Comparison of ENCODE assay signal across 20 mouse cellular contexts in genomic region chr4:104691026-104691425, GRCm38 (mm10).
DNase-seq lines count a peak whose midpoint lies in the region; ATAC-seq and TF ChIP-seq lines count a peak whose summit lies in the region.
"Had no signal": no experiment of that assay in that cellular context is flagged by ENCODE, and none has a peak within 500 bp of the region (broad histone marks: within the 10 kb centered on the region; RNA-seq: fewer than 3 reads in every experiment).

No protein-coding gene starts in this region.

- peaks cover 13% of the 10 kb centered on the region; the same call in 1 of the 2 replicates for H3K36me3 ChIP-seq in forebrain, postnatal 0 days (ENCODE audit: insufficient read depth)
- H3K36me3 ChIP-seq in midbrain, embryonic 16.5 days (ENCODE audit: control insufficient read depth, insufficient read depth, low read length) = no peaks in the 10 kb centered on the region
- H3K36me3 ChIP-seq: G1E; heart, embryonic 13.5 days; limb, embryonic 12.5 days; liver, embryonic 13.5 days; lung, embryonic 15.5 days had no signal

- no peak overlapping the region for H3K27ac ChIP-seq in forebrain, postnatal 0 days (ENCODE audit: low read depth, low read length)
- no peak overlapping the region for H3K27ac ChIP-seq in midbrain, embryonic 16.5 days (ENCODE audit: low read length)
- H3K27ac ChIP-seq: heart, embryonic 13.5 days; hindbrain, postnatal 0 days; kidney, postnatal 0 days; limb, embryonic 12.5 days; liver, embryonic 13.5 days; lung, embryonic 15.5 days; macrophage; midbrain, embryonic 13.5 days had no signal

- no peak overlapping the region for H3K4me3 ChIP-seq in forebrain, postnatal 0 days (ENCODE audit: low read depth, low read length)
- H3K4me3 ChIP-seq in midbrain, embryonic 16.5 days (ENCODE audit: low read depth, low read length) = no peak overlapping the region
- H3K4me3 ChIP-seq: heart, embryonic 13.5 days; limb, embryonic 12.5 days; liver, embryonic 13.5 days; lung, embryonic 15.5 days; midbrain, embryonic 13.5 days had no signal

- WGBS in forebrain, postnatal 0 days = 56% methylated on average over 7 of the region's 7 CpGs
- 89% methylated on average over 7 of the region's 7 CpGs for WGBS in midbrain, embryonic 16.5 days

- no peaks in the 10 kb centered on the region for H3K9me3 ChIP-seq in forebrain, postnatal 0 days (ENCODE audit: low read length)
- no peaks in the 10 kb centered on the region for H3K9me3 ChIP-seq in midbrain, embryonic 16.5 days (replicated peaks; ENCODE audit: control insufficient read depth, low read length, poor library complexity, severe bottlenecking)
- H3K9me3 ChIP-seq: heart, embryonic 13.5 days; limb, embryonic 12.5 days; liver, embryonic 13.5 days; lung, embryonic 15.5 days; midbrain, embryonic 13.5 days had no signal

- intact Hi-C loops in left cerebral cortex, postnatal 25 days (cut with DNase I) = no loop called here

- ATAC-seq in forebrain, postnatal 0 days = peak; percentile 55
- ATAC-seq in midbrain, embryonic 16.5 days = no peak
- ATAC-seq: hindbrain, postnatal 0 days; midbrain, embryonic 13.5 days had no signal

- H3K9ac ChIP-seq in forebrain, postnatal 0 days = no peak overlapping the region
- no peak overlapping the region for H3K9ac ChIP-seq in midbrain, embryonic 16.5 days (ENCODE audit: low read depth, low read length)
- H3K9ac ChIP-seq: heart, embryonic 13.5 days; limb, embryonic 12.5 days; liver, embryonic 13.5 days; lung, embryonic 15.5 days; midbrain, embryonic 13.5 days had no signal

- TF ChIP-seq CTCF in forebrain, postnatal 0 days (IDR thresholded peaks at IDR 0.05; ENCODE audit: low read depth) = no peak

- no peak overlapping the region for H3K4me2 ChIP-seq in forebrain, postnatal 0 days (ENCODE audit: low read depth)
- no peak overlapping the region for H3K4me2 ChIP-seq in midbrain, embryonic 16.5 days (ENCODE audit: low read length)
- H3K4me2 ChIP-seq: heart, embryonic 13.5 days; limb, embryonic 12.5 days; liver, embryonic 13.5 days; lung, embryonic 15.5 days; midbrain, embryonic 13.5 days had no signal

- peaks cover 5% of the 10 kb centered on the region; the same call in 1 of the 2 replicates for H3K4me1 ChIP-seq in forebrain, postnatal 0 days (ENCODE audit: insufficient read depth)
- H3K4me1 ChIP-seq in midbrain, embryonic 16.5 days (ENCODE audit: control insufficient read depth, insufficient read depth, low read length) = peaks cover 26% of the 10 kb centered on the region
- H3K4me1 ChIP-seq: liver, embryonic 13.5 days; lung, embryonic 15.5 days had no signal

- DNase-seq in layer of hippocampus, adult 11-12 months (ENCODE audit: low spot score) = peak; percentile 74
- DNase-seq in layer of hippocampus, postnatal 25 days (ENCODE audit: extremely low spot score in 1 of 2, low spot score in 1 of 2) = no peak
- DNase-seq in brain, adult 2 months (ENCODE audit: low read depth, low spot score) = peak; percentile 79
- DNase-seq in forebrain, postnatal 0 days = peak; percentile 61
- DNase-seq in left cerebral cortex, postnatal 25 days (ENCODE audit: low spot score in 2 of 2) = peak; percentile 45 to 69
- no peak for DNase-seq in spleen, adult 12 weeks (ENCODE audit: low spot score)
- no peak for DNase-seq in gastrocnemius, adult 18-20 months (ENCODE audit: low spot score)
- DNase-seq: heart, postnatal 36 days; kidney, adult 11 months; liver, embryonic 13.5 days; thymus, postnatal 4 days had no signal

- no peaks in the 10 kb centered on the region for H3K27me3 ChIP-seq in forebrain, postnatal 0 days (ENCODE audit: insufficient read depth, low read length)
- no peaks in the 10 kb centered on the region for H3K27me3 ChIP-seq in midbrain, embryonic 16.5 days (ENCODE audit: control insufficient read depth, insufficient read depth, low read depth, low read length)
- H3K27me3 ChIP-seq: liver, embryonic 13.5 days; lung, embryonic 15.5 days; midbrain, embryonic 13.5 days had no signal

Comparison
In these comparisons a context has a peak if more than half of its experiments do, and no peak if none do; other contexts are left out.
1. DNase-seq: peak in layer of hippocampus, adult 11-12 months (single experiment), brain, adult 2 months (single experiment), forebrain, postnatal 0 days (single experiment) and left cerebral cortex, postnatal 25 days (2 of 2); none in layer of hippocampus, postnatal 25 days (0 of 2), spleen, adult 12 weeks (single experiment) and gastrocnemius, adult 18-20 months (single experiment).